Mouse (Mus musculus): Measurements from ENCODE around the gene Icmt.

Icmt gene

DNA sequence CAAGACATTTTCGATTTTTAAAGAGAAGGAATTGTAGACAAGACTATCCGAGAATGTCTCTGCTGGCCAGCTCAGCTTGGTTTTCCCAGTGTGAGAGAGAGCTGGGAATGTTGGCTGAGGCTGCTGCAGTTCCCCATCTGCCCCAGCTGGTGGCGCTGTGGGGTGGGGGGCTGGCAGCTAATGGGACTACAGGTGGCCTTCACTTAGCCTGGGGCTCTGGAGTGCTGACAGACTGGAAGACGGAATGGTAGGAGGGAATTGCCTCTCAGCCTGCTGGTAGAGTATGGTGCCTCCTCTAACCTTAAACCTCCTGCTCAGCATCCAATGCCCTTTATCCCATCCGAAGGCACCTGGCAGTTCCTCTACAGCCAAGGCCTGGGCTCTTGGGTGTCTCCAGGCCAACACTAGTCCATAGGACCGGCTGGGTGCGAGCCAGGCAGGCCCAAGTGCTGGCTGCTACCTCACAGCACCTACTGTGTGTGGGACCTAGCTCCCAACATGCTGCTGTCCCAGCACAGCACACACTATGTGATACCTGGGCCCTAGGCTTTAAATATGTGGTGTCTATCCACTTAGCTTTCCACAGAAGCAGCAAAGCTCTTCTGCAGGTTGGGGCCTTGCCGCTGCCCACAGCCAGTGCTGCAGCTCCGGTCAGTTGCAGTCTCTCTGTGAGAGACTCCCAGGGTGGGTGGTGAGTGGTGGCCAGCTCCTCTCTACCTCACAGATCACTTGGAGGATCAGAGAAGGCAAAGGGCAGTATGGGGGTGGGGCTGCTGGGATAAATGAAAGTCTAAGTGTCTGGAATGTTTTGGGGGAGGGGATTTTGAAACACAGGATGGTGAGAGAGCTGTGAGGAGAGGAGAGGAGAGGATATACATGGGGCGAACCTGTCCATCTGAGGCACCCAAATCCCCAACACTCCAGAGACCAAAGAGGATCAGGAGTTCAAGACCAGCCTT, 20.4 kb upstream of the Icmt start:
- no peak for DNase-seq

DNA sequence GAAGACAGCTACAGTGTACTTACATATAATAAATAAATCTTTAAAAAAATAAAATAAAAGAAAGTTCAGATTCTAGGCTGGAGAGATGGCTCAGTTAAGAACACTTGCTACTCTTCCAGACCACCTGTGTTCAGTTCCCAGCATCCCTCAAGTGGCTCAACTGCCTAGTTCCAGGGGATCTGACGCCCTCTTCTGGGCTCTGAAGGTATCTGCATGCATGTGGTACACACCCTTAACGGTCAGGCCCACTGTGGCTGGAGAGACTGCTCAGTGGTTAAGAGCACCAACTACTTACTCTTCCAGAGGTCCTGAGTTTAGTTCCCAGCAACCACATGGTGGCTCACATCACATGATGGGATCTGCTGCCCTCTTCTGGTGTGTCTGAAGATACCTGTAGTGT, 19.1 kb upstream of the Icmt start:
- DNase-seq, result no peak

DNA sequence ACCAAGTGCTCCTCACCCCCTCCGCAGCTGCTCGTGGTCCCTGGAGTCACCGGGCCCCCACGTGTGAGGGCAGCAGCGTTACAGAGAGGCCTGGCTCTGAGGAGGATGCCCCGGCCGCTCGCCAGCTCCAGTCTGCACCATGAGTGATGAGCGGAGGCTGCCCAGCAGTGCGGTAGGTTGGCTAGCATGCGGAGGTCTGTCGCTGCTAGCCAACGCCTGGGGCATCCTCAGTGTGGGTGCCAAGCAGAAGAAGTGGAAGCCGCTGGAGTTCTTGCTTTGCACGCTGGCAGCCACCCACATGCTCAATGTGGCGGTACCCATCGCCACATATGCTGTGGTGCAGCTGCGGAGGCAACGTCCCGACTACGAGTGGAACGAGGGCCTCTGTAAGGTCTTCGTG, 18.0 kb upstream of the Icmt start:
- no peak for DNase-seq

DNA sequence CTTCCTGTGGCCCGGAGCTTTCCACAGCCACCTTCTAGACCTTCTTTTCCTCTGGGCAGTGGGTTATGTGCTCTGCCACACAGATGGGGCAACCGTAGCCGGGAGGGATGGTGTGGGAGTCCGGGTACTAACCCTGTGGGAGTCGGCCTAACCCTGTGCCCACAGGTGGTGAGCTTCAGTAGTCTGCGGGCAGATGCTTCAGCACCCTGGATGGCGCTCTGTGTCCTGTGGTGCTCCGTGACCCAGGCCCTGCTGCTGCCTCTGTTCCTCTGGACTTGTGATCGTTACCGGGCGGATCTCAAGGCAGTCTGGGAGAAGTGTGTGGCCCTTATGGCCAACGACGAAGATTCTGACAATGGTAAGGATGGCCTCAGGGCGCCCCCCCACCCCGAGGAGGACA, 15.4 kb upstream of the Icmt start:
- DNase-seq, result no peak

DNA sequence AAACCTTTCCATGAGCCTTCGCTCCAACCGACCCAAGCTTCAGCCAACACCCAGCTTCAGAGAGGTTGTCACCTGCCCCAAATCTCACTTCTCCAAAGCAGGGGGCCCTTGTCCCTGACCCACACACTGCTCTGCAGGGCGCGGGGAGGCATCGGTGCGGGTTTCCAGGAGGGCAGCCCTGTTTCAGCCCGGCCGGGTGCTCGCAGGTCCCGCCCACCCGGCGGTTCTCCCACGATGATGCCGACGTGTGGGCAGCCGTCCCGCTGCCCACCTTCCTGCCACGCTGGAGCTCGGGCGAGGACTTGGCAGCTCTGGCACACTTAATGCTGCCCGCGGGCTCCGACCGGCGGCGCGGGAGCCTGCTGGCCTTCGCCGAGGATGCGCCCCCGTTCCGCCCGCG, 14.3 kb upstream of the Icmt start:
- no peak for DNase-seq

DNA sequence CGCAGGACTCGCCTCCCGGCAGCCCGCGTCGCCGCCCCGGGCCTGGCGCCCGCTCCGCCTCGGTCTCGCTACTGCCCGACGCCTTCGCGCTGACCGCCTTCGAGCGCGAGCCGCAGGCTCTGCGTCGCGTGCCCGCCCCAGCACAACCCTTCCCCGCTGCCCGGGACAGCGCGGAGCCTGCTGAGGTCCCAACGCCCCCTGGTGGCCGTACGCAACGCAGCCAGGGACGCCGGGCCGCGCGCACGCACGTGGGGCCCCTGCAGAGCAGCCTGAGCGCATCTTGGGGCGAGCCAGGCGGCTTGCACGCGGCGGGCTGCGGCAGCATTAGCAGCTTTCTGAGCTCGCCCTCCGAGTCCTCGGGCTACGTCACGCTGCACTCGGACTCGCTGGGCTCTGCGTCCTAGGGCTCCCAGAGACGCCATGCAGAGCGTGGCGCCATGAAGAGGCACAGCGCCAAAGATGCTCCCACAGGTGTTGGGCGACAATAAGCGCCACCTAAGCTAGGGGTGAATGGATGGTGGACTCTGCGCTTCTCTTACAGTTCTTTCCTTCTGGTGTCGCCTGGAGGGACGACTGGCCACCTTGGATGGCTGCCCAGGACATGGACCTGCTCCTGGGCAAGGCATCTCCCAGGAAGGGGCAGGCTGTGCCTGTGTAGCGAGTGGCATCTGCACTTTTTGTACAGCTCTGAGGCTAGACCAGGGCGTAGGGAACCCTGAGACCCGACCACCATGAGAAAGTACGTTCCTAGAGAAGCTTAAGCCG, 13.7 kb upstream of the Icmt start:
- DNase-seq, result peak; percentile 82

DNA sequence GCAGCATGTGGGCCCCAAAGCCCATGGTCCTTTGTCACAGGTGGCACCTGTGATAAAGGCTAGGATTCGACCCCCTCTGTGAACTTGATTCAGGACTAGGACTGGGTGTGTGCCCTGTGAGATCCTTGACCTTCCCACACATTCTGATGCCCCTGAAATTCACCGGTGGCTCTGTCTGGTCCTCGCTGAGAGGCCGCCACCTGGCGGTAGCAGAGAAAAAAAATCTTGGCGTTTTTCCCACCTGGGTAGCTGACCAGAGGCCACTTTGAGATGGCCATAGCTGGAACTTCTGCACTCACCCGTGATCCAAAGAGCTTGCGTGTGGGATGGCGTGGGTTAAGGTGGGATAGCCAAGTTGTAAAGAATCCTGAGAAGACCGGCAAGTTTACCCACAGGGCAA, 11.5 kb upstream of the Icmt start:
- no peak for DNase-seq

DNA sequence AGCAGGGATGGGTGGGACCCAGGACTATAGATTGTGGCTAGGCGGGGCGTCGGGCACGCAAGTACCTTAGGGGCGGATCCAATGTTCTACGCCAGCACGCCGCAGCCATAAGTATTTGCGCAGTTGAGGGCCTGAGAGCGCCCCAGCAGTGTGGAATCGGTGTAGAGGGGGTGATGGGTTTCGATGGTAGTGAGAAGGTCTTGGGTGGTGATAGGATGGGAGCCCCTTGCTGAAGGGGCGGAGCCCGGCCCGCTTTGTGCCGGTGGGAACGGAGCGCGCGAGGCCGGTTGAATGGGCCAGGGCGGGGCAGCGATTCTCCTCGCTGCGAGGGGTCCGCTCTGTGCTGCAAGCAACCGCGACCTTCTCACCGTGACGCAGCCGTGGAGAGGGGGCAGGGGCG, 10.8 kb upstream of the Icmt start:
- no peak for DNase-seq

DNA sequence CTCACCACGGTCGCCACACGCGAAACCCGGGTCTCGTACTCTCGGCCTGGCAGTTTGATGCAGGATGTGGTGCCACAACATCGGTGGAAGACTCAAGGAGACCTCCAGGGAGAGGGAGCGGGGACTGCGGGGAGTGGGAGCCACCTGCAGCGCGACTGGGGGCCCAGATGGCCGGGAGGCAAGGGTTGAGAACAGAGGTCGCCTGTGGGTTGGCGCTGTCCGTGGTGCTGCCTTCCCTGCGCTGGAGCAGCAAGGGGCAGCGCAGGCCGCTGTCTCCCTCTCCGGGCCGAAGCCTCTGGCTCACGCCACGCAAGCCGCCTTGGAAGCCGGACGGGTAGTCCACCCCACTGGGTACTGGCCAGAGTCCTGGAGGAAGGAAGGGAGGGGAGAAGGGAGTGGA, 10.1 kb upstream of the Icmt start:
- DNase-seq, result no peak

DNA sequence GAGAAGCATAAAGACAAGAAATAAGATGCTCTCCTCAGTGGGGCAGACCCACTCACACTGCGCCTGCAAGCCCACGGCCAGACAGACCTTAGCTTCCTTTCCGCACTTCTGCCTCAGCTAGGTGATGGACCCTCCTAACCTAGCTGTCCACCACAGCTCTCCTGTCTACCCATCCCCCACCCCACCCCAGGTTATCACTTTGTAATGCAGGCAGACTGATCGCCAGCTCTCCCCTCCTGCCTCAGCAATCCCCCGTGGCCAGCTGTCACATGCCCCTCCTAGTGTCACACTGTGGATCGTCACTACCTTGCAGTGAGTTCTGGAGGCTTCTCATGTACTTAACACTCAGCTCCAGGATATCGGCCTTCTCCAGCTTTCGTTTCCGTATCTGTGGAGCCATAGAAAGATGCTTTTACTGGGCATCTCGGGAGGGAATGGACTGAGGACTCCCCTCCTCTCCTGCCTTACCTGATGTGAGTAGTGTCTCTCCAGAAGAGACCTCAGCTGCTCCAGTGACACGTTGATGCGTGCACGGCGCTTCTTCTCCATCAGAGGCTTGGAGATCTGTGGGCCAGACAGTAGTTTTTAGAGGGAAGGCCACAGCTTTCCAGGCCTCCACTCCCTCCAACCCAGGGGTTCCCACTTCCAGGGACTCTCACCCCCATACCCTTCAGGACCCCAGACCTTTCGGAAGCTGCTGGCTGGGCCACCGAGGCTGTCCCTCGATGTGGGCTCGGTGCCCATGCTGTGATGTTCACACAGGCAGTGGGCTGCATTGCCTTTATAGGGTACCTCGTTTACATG, 9.5 kb upstream of the Icmt start:
- no peak for DNase-seq

DNA sequence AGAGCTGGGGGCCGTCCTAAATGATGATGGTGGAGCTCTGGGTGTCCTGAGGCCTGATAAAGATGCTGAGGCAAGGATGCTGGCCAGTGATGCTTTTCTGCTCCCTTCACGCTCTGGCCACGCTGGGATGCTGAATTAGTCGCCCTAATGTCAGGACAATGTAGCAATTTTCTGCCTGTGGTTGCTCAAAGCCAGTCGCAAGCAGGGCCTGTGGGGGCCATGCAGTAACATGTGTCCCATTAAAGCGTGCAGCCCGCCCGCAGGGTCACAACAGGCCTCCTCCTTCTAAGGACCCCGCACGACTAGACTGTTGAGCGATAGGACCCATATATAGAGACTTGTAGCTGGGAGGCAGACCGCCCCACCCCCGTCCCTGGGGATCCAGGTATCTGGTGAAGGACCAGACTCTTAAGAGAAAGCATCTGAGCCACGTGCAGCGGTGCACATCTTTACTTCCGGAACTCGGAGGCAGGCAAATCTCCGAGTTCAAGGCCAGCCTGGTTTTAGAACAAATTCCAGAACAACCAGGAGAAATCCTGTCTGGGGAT, 8.6 kb upstream of the Icmt start:
- no peak for DNase-seq

DNA sequence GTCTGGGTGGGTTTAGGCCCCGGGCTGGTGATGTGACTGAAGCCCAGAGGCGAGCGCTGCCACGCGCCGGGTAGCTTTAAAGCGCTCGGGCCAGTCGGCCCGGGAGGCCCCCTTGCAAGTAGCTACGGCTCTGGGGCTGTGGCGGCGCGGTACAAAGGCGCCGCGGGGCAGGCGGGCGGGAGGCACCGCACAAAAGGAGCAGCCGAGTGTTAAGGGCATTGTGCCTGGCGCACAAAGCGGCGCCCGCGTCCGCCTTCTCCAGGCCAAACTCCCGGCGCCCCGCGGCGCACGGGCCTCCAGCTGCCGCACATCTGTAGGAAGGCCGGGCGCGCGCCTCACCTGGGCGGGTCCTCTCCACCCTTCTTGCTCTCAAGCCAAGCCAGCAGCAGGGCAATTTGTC, 6.6 kb upstream of the Icmt start:
- DNase-seq, result no peak

DNA sequence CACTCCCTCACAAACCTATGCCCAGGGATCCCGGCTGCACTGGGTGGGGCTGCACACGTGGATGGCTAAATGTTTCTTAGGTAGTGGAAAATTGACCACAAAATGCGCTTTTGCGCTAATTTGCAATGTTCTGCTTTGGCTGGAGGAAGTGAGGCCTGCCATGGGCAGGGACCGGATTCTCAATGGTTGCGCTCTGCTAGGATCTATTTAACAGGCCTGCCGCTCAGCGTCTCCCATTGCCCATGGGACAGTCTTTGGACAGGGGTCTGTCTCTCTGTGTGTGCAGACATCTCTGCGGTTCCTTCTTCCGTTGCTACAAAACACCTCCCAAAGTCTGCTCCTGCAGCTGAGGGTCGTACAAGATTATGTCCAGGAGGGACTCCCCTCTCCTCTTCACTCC, 6.0 kb upstream of the Icmt start:
- no peak for DNase-seq

DNA sequence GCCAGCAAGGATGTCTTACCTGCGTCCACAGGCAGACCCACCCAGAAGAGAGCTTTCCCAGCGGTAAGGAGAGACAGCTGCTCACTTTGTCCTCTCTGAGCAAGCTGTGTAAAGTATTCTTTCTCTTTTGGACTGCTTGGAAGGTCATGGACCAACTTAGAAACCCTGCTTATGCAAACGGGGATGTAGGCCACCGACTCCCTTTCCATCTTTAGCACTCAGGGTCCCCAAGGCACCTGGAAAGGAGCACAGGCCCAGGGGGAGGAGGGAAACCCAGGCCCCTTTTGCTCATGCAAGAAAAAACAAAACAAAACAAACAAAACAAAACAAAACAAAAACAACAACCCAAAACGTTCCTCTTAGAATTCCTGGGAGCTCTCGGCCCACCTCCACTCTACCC, 5.5 kb upstream of the Icmt start, which contains the start of gene Hes3:
Hes3 (minus strand) TSS at position 101 of the 400 bp plus-strand sequence.
- no peak for DNase-seq

DNA sequence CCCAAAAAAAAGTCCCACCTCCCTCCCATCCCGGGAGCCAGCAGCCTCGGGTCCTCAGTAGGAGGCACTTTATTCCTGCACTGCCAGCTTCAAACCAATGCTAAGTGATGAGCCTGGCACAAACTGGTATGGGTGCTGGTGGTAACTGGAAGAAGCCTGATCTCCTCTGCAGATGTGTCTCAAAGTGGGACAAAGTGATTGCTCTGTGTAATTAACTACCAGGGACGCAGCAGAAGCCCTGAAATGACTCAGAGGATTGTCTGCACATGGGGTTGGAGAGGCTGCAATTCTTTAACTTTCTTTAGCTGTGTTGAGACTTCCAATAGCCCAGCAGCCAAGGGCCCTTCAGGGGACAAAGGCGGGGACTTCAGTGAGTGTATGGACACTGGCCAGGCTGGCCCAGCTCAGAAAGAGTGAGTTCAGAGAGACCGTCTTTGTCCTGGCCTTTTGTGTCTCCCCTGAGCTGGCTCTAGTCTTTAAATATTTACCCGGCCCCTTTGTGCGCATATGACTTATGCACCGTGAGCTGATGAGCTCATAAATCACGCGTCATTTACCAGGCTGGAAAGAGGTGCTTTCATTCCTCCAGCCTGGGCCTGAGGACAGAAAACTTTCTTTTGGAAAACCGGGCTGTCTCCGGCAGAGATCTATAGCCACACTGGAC, 4.8 kb upstream of the Icmt start:
- DNase-seq, result no peak

DNA sequence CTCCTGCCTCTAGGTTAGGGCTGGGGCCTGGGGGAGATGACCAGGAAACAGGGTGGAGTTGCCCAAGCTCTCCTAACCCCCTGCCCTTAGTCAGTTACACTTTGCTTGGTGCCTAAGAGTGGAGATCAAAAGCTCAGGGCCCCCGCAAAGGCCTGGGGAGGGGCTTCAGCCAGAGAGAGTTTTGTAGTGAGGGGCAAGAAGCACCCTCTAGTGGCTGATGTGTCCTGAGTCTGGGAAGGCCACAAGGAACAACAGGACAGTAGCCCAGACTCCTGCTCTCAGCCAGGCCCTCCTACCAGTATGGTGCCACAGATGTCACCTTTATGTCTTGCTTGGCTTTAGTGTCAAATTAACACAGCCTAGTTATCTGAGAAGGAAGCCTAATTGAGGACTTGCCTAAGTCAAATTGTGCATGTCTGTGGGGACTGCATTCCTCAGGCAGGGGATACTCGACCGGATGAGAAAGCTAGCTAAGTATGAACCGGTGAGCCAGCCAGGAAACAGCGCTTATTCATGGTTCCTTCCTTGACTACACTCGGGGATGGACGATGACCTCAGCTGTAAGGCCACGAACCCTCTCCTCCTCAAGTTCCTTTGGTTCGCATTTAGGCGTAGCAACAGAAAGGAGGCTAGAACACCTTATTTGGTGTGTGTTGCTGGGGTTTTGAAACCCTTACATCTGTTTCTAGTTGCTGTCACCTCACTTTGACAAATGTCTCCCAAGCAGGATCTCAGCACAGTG, 2.7 kb upstream of the Icmt start:
- no peak for DNase-seq

DNA sequence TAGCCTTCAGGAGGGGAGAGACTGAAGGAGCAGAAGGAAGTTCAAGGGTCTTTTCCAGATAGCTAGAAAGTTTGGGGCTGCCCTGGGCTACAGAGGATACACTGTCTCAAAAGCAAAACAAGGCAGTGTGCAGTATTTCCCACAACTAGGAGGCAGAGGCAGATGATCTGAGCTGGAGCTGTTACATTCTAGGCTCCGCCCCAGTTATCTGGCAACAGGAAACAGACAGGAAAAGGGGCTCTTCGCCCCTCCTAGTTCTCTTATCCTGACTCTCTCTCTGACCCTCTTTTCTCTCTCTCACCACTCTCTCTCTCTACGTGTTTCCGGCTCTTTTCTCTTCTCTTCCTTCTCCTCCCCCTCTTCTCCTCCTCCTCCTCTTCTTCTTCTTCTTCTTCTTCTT, 1.1 kb upstream of the Icmt start:
- no peak for DNase-seq

DNA sequence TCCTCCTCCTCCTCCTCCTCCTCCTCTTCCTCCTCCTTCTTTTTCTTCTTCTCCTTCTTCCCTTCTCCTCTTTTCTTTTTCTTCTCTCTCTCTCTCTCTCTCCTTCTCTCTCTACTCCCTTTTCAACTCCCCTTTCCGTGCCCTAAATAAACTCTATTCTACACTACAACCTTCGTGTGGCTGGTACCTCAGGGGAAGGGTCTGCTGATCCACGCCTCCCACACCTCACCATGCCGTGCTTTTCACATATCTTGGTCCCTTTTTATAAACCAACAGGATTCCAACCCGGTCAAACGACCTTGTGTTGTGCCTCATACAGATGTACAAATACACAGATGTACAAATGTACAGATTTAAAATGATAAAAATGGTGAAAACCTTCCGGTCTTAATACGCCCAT, 656 bp upstream of the Icmt start:
- DNase-seq, result no peak

DNA sequence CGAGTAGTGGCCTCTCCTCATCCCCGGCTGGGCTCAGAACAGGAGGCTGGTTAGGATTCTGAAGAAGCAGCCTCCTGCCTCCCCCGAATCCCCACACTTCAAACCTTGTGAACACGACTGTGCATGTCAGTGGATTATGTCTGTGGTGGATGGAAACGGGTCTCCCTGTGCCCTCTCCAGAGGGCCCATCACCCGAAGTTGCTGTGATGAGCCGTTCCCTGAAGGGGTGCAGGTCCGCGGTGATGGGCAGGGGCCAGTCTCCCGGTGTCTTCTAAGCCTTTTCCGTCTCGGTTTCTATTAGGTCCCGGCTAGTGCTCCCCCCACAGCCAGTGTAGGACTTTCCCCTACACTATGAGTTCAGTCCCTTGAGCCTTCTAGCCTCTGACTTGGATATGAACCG, 1.8 kb downstream of the Icmt start:
- DNase-seq, result no peak

DNA sequence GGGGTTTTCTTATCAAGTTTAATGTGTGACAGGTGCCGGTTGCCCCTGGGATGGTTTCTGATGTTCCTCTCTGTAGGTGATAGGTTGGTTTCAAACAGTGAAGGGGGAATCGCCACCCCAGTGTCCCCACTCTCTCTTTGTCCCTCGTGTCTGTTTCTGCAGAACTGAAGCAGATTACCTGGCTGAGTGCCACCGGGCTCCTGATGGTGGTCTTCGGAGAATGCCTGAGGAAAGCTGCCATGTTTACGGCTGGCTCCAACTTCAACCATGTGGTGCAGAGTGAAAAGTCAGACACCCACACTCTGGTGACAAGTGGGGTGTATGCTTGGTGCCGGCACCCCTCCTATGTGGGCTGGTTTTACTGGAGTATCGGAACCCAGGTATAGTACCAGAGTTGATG, 3.3 kb downstream of the Icmt start:
- no peak for DNase-seq

DNA sequence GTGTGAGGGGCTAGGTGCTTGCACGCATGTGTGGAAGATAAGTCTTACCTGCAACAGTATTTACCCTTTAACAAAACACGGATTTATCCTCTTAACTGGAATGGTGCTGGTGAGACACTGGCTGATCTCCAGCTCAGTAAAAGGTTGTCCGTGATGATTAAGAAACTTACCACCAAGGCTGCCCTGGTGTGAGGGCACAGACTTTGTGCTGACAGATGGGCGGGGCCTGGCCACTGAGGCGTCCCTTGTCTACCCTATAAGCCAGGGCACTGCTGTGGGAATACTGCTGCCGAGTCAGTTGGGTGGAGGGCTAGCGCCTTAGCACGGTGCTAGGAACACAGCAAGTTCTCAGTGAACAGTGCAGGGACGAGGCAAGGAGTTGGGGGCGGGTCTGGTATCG, 5.0 kb downstream of the Icmt start:
- DNase-seq, result no peak

DNA sequence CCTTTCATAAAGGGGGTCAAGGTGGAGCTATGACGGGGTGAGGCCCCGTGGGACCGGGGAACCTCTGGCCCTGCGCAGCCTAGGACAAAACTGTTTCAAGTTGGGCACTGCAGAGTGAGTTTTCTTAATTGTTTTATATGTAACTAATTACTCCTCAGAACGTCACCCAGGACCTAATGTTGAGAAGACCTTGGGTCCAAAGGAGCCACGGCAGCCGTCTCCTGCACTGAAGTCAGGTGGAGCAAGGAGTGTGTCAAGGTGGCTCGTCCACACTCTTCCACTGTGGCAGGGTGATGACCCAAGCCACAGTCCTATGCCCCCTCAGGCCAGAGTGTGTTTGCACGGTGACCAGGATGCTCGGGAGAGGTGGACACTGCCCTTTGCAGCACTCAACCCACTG, 6.1 kb downstream of the Icmt start:
- DNase-seq, result no peak
